Mouse (Mus musculus) left cerebral cortex, adult 8-10 months (tissue): ENCODE data around the gene Nars2. TPM values are rescaled to one million over a fixed set of nuclear protein-coding genes. Genes with fewer than 3 reads are reported as not detected.
"Not testable (repeated sequence)": the region's sequence is repeated elsewhere in the genome, so short reads cannot be mapped to it uniquely, and the experiment has no call there.

ENCODE experiments used
- DNase-seq, 2 experiments: peaks; one replicate each; pipeline ENCODE4 v3.0.0; 2022; ENCODE audit warnings: low spot score in 2 of 2
- total RNA-seq, 4 experiments: library from RNA; stranded (reverse); gene quantifications; 2 replicates each; pipeline ENCODE4 v1.2.4; 2022

Gene Nars2
- total RNA-seq = 10 to 100 TPM; 16.1 to 21.5 (median 17.5) TPM

- DNase-seq = peak; percentile 73 to 93
These were observed at the start of gene Nars2 for GRCm38 (mm10) chr7:96951281-96952051. TSS of gene Nars2 (plus strand) at chr7:96951505.

- no peak for DNase-seq
These were observed 49.1 kb upstream of the Nars2 start for GRCm38 (mm10) chr7:96902183-96902582.

- no peak for DNase-seq
These were observed 48.0 kb upstream of the Nars2 start for GRCm38 (mm10) chr7:96903088-96903985.

GRCm38 (mm10) chr7:96904442-96904841 is 46.9 kb upstream of the Nars2 start:
- no peak for DNase-seq

- no peak for DNase-seq
These were observed 46.4 kb upstream of the Nars2 start for GRCm38 (mm10) chr7:96904936-96905335.

GRCm38 (mm10) chr7:96905422-96905821 is 45.9 kb upstream of the Nars2 start:
- DNase-seq = no peak

- DNase-seq = no peak
These were observed 45.1 kb upstream of the Nars2 start for GRCm38 (mm10) chr7:96906216-96906615.

- no peak for DNase-seq
These were observed 43.2 kb upstream of the Nars2 start for GRCm38 (mm10) chr7:96907971-96908680.

- DNase-seq = no peak
These were observed 41.4 kb upstream of the Nars2 start for GRCm38 (mm10) chr7:96909856-96910255.

- DNase-seq = no peak
These were observed 40.9 kb upstream of the Nars2 start for GRCm38 (mm10) chr7:96910310-96910960.

- peak; percentile 77 to 79 for DNase-seq
These were observed 37.3 kb upstream of the Nars2 start for GRCm38 (mm10) chr7:96914031-96914430.

- DNase-seq = no peak
These were observed 35.7 kb upstream of the Nars2 start for GRCm38 (mm10) chr7:96915452-96916105.

- no peak for DNase-seq
These were observed 30.7 kb upstream of the Nars2 start for GRCm38 (mm10) chr7:96920447-96921095.

- DNase-seq = no peak
These were observed 28.4 kb upstream of the Nars2 start for GRCm38 (mm10) chr7:96922927-96923326.

GRCm38 (mm10) chr7:96943715-96944377 is 7.5 kb upstream of the Nars2 start:
- DNase-seq = no peak

- DNase-seq = not testable (repeated sequence)
These were observed 4.8 kb upstream of the Nars2 start for GRCm38 (mm10) chr7:96946501-96946900.

- DNase-seq = no peak
These were observed 789 bp downstream of the Nars2 start for GRCm38 (mm10) chr7:96952094-96952493.

- no peak for DNase-seq
These were observed 7.9 kb downstream of the Nars2 start for GRCm38 (mm10) chr7:96959168-96959567.

- DNase-seq = no peak
These were observed 15.9 kb downstream of the Nars2 start for GRCm38 (mm10) chr7:96967188-96967587.

GRCm38 (mm10) chr7:96970359-96970758 is 19.1 kb downstream of the Nars2 start:
- DNase-seq = no peak
